Mouse (Mus musculus) lung, postnatal 0 days (tissue): ENCODE data around the gene Trpv4. TPM values are rescaled to one million over a fixed set of nuclear protein-coding genes. Genes with fewer than 3 reads are reported as not detected.

Experiments
- ATAC-seq: fragments of 200-750 bp; cut with Nextera tagmentation; 2 replicates; pipeline ENCODE4 v1.8.0; 2017; ENCODE audit warnings: moderate library complexity
- DNase-seq: peaks from one replicate; pipeline ENCODE4 v3.0.0-alpha.2; 2016; ENCODE audit warnings: low spot score
- H3K27ac ChIP-seq: fragments of 300-500 bp; sonication (generic); 2 replicates; pipeline ENCODE4 v1.5.1; 2014; ENCODE audit warnings: antibody characterized with exemption, mild to moderate bottlenecking, low read length, mixed read lengths
- H3K27me3 ChIP-seq: fragments of 300-500 bp; sonication (generic); replicated peaks from 2 replicates; pipeline ENCODE4 v1.6.1; 2014; ENCODE audit warnings: low read length, mixed read lengths; ENCODE audit not compliant: insufficient read depth
- H3K36me3 ChIP-seq: fragments of 300-500 bp; sonication (generic); 2 replicates; pipeline ENCODE4 v1.6.1; 2014; ENCODE audit warnings: low read length, mixed read lengths; ENCODE audit not compliant: insufficient read depth
- H3K4me1 ChIP-seq: fragments of 300-500 bp; sonication (generic); 2 replicates; pipeline ENCODE4 v1.6.1; 2014; ENCODE audit warnings: antibody characterized with exemption, low read depth, low read length, mixed read lengths; ENCODE audit not compliant: insufficient read depth
- H3K4me2 ChIP-seq: fragments of 300-500 bp; sonication (generic); replicated peaks from 2 replicates; pipeline ENCODE4 v1.6.1; 2014; ENCODE audit warnings: low read depth, mild to moderate bottlenecking, low read length, moderate library complexity, mixed read lengths
- H3K4me3 ChIP-seq: fragments of 300-500 bp; sonication (generic); 2 replicates; pipeline ENCODE4 v1.5.1; 2014; ENCODE audit warnings: low read depth, low read length
- H3K9ac ChIP-seq: fragments of 300-500 bp; sonication (generic); replicated peaks from 2 replicates; pipeline ENCODE4 v1.6.1; 2014; ENCODE audit warnings: low read depth, mild to moderate bottlenecking
- H3K9me3 ChIP-seq: fragments of 300-500 bp; sonication (generic); 2 replicates; pipeline ENCODE4 v1.6.1; 2016; ENCODE audit warnings: low read length, mixed read lengths
- CTCF ChIP-seq: IDR thresholded peaks from 2 replicates; pipeline ENCODE4 v1.5.1; 2016; ENCODE audit warnings: antibody characterized with exemption, mild to moderate bottlenecking
- EP300 ChIP-seq: IDR thresholded peaks from 2 replicates; pipeline ENCODE4 v1.6.1; 2016; ENCODE audit warnings: antibody characterized with exemption, mild to moderate bottlenecking, control low read depth
- WGBS: fragments of 180-500 bp; shearing (Covaris S2); extraction: QIAGEN DNeasy Blood & Tissue Kit; methylation state at CpG from one replicate; pipeline ENCODE4 v1.1.7; 2014; 5-methylcytosine and 5-hydroxymethylcytosine counted together
- polyA plus RNA-seq: library from polyadenylated mRNA; unstranded; fragments of >200 nt; fragmentation: Nextera tagmentation; extraction: Ambion mirVana; gene quantifications from 2 replicates; pipeline ENCODE4 v1.2.1, GENCODE M21; 2015

Gene Trpv4
- polyA plus RNA-seq, 1 experiment from 2014 or later: 3.4 TPM

GRCm38 (mm10) chr5:114651002-114651401 is 7.2 kb downstream of the Trpv4 start:
- H3K4me2 ChIP-seq: 0 out of 2 replicates have a peak overlapping the region, but pooled peaks have one; percentile 17
- 29% methylated on average over 14 of the region's 14 CpGs for WGBS
- no peak overlapping the region for H3K4me3 ChIP-seq
- peaks cover 3% of the 10 kb centered on the region; the same call in 1 of the 2 replicates for H3K4me1 ChIP-seq
- DNase-seq (no peak), ATAC-seq (no peak)
- no peak overlapping the region for H3K27ac ChIP-seq
- no peaks in the 10 kb centered on the region for H3K27me3 ChIP-seq
- no peaks in the 10 kb centered on the region for H3K36me3 ChIP-seq
- H3K9me3 ChIP-seq: no peaks in the 10 kb centered on the region
- 0 out of 2 replicates have a peak overlapping the region, but pooled peaks have one; percentile 16 for H3K9ac ChIP-seq
- no peak for TF ChIP-seq EP300
- TF ChIP-seq CTCF: no peak

- H3K9ac ChIP-seq: no peak overlapping the region
Measured at GRCm38 (mm10) chr5:114648728-114649311, 9.4 kb downstream of the Trpv4 start.

GRCm38 (mm10) chr5:114647211-114647974 is 10.8 kb downstream of the Trpv4 start:
- H3K27ac ChIP-seq: peak overlapping the region; percentile 43; the same call in 1 of the 2 replicates
- peaks cover 3% of the 10 kb centered on the region; the same call in 1 of the 2 replicates for H3K4me1 ChIP-seq
- 0 out of 2 replicates have a peak, but pooled peaks cover 2% of the 10 kb centered on the region for H3K27me3 ChIP-seq
- TF ChIP-seq CTCF: no peak
- TF ChIP-seq EP300: peak; percentile 45; the same call in 1 of the 2 replicates
- no peaks in the 10 kb centered on the region for H3K36me3 ChIP-seq
- H3K4me3 ChIP-seq: peak overlapping the region; percentile 18
- H3K4me2 ChIP-seq: peak overlapping the region; percentile 54
- WGBS: 3% methylated on average over 27 of the region's 27 CpGs
- H3K9ac ChIP-seq: no peak overlapping the region
- peak; percentile 88 for ATAC-seq
- H3K9me3 ChIP-seq: no peaks in the 10 kb centered on the region
- peak; percentile 88 for DNase-seq

More at GRCm38 (mm10) chr5:114648728-114649311, 9.4 kb downstream of the Trpv4 start:
- Histone ChIP-seq H3K27me3 (no peaks in the 10 kb centered on the region), H3K4me3 (no peak overlapping the region), H3K9me3 (no peaks in the 10 kb centered on the region), H3K4me1 (peaks cover 3% of the 10 kb centered on the region; the same call in 1 of the 2 replicates), H3K27ac (peak overlapping the region; percentile 8; the same call in 1 of the 2 replicates), H3K4me2 (no peak overlapping the region), H3K36me3 (no peaks in the 10 kb centered on the region)
- TF ChIP-seq EP300: peak; percentile 60
- TF ChIP-seq CTCF: no peak
- DNase-seq (peak; percentile 59), ATAC-seq (peak; percentile 56)
- WGBS: 66% methylated on average over 11 of the region's 11 CpGs

GRCm38 (mm10) chr5:114645916-114646315 is 12.3 kb downstream of the Trpv4 start:
- Histone ChIP-seq H3K9ac (no peak overlapping the region), H3K4me1 (0 out of 2 replicates have a peak, but pooled peaks cover 3% of the 10 kb centered on the region), H3K4me2 (no peak overlapping the region), H3K4me3 (no peak overlapping the region), H3K27me3 (0 out of 2 replicates have a peak, but pooled peaks cover 3% of the 10 kb centered on the region), H3K27ac (no peak overlapping the region), H3K9me3 (no peaks in the 10 kb centered on the region), H3K36me3 (no peaks in the 10 kb centered on the region)
- ATAC-seq (no peak), DNase-seq (no peak)
- TF ChIP-seq EP300: no peak
- 87% methylated on average over 5 of the region's 5 CpGs for WGBS

GRCm38 (mm10) chr5:114644918-114645317 is 13.3 kb downstream of the Trpv4 start:
- Histone ChIP-seq H3K27ac (no peak overlapping the region), H3K4me3 (no peak overlapping the region), H3K27me3 (0 out of 2 replicates have a peak, but pooled peaks cover 3% of the 10 kb centered on the region), H3K9ac (no peak overlapping the region), H3K4me1 (0 out of 2 replicates have a peak, but pooled peaks cover 3% of the 10 kb centered on the region), H3K9me3 (no peaks in the 10 kb centered on the region), H3K4me2 (no peak overlapping the region), H3K36me3 (no peaks in the 10 kb centered on the region)
- ATAC-seq (no peak), DNase-seq (no peak)
- 37% methylated on average over 6 of the region's 6 CpGs for WGBS
- no peak for TF ChIP-seq CTCF
- TF ChIP-seq EP300: no peak

- WGBS: 73% methylated on average over 10 of the region's 10 CpGs
- H3K27ac ChIP-seq: no peak overlapping the region
- H3K36me3 ChIP-seq: no peaks in the 10 kb centered on the region
- ATAC-seq: no peak
- H3K9me3 ChIP-seq: no peaks in the 10 kb centered on the region
- 0 out of 2 replicates have a peak, but pooled peaks cover 8% of the 10 kb centered on the region for H3K27me3 ChIP-seq
- TF ChIP-seq EP300: no peak
- no peak for TF ChIP-seq CTCF
- H3K4me1 ChIP-seq: 0 out of 2 replicates have a peak, but pooled peaks cover 3% of the 10 kb centered on the region
- no peak overlapping the region for H3K4me3 ChIP-seq
- no peak overlapping the region for H3K9ac ChIP-seq
- H3K4me2 ChIP-seq: no peak overlapping the region
- DNase-seq: no peak
Measured at GRCm38 (mm10) chr5:114640809-114641208, 17.4 kb downstream of the Trpv4 start.
